Mouse (Mus musculus): ENCODE results near the gene Mbnl1. TPM values are rescaled to one million over a fixed set of nuclear protein-coding genes. Genes with fewer than 3 reads are reported as not detected.

The Mbnl1 gene
- polyA plus RNA-seq, 1 experiment: 238 TPM

- TF ChIP-seq GATA1 (IDR thresholded peaks at IDR 0.05; ENCODE audit: low read length): no peak
Observed at GRCm38 (mm10) chr3:60546196-60546595, 73.6 kb downstream of the Mbnl1 start.

GRCm38 (mm10) chr3:60546904-60547303 is 74.3 kb downstream of the Mbnl1 start:
- no peak for TF ChIP-seq GATA1 (IDR thresholded peaks at IDR 0.05; ENCODE audit: low read length)

- TF ChIP-seq GATA1 (IDR thresholded peaks at IDR 0.05; ENCODE audit: low read length): no peak
Observed at GRCm38 (mm10) chr3:60550492-60550891, 77.9 kb downstream of the Mbnl1 start.

- TF ChIP-seq GATA1 (IDR thresholded peaks at IDR 0.05; ENCODE audit: low read length): no peak
Observed at GRCm38 (mm10) chr3:60551650-60552049, 79.0 kb downstream of the Mbnl1 start.

- TF ChIP-seq GATA1 (IDR thresholded peaks at IDR 0.05; ENCODE audit: low read length): no peak
Observed at GRCm38 (mm10) chr3:60553011-60553410, 80.4 kb downstream of the Mbnl1 start.

GRCm38 (mm10) chr3:60556596-60556995 is 84.0 kb downstream of the Mbnl1 start:
- TF ChIP-seq GATA1 (IDR thresholded peaks at IDR 0.05; ENCODE audit: low read length): no peak

- no peak for TF ChIP-seq GATA1 (IDR thresholded peaks at IDR 0.05; ENCODE audit: low read length)
Observed at GRCm38 (mm10) chr3:60558252-60558862, 85.7 kb downstream of the Mbnl1 start.

- peak; percentile 93 for TF ChIP-seq GATA1 (IDR thresholded peaks at IDR 0.05; ENCODE audit: low read length)
Observed at GRCm38 (mm10) chr3:60559762-60560161, 87.1 kb downstream of the Mbnl1 start.

GRCm38 (mm10) chr3:60563529-60564243 is 91.1 kb downstream of the Mbnl1 start:
- no peak for TF ChIP-seq GATA1 (IDR thresholded peaks at IDR 0.05; ENCODE audit: low read length)

GRCm38 (mm10) chr3:60564244-60564643 is 91.6 kb downstream of the Mbnl1 start:
- TF ChIP-seq GATA1 (IDR thresholded peaks at IDR 0.05; ENCODE audit: low read length): no peak

- no peak for TF ChIP-seq GATA1 (IDR thresholded peaks at IDR 0.05; ENCODE audit: low read length)
Observed at GRCm38 (mm10) chr3:60565204-60565603, 92.6 kb downstream of the Mbnl1 start.

GRCm38 (mm10) chr3:60565950-60566349 is 93.3 kb downstream of the Mbnl1 start:
- TF ChIP-seq GATA1 (IDR thresholded peaks at IDR 0.05; ENCODE audit: low read length): no peak

- no peak for TF ChIP-seq GATA1 (IDR thresholded peaks at IDR 0.05; ENCODE audit: low read length)
Observed at GRCm38 (mm10) chr3:60568171-60568684, 95.6 kb downstream of the Mbnl1 start.

- no peak for TF ChIP-seq GATA1 (IDR thresholded peaks at IDR 0.05; ENCODE audit: low read length)
Observed at GRCm38 (mm10) chr3:60568801-60569568, 96.4 kb downstream of the Mbnl1 start.

- TF ChIP-seq GATA1 (IDR thresholded peaks at IDR 0.05; ENCODE audit: low read length): no peak
Observed at GRCm38 (mm10) chr3:60569781-60570180, 97.2 kb downstream of the Mbnl1 start.

- no peak for TF ChIP-seq GATA1 (IDR thresholded peaks at IDR 0.05; ENCODE audit: low read length)
Observed at GRCm38 (mm10) chr3:60570491-60571022, 97.9 kb downstream of the Mbnl1 start.
